Mouse (Mus musculus): ENCODE measurements at regions not wholly inside any gene's neighbourhood (a gene's known extent, or its start where the extent isn't known, plus 50 kb on each side); places are given as distances from the start of the nearest gene placed in this dataset.

- DNase-seq: no peak
These were observed 72.0 kb upstream of the Sulf2 start for GRCm38 (mm10) chr2:166227496-166227895.

- DNase-seq: no peak
These were observed 71.5 kb upstream of the Sulf2 start for GRCm38 (mm10) chr2:166226929-166227328.

- DNase-seq: no peak
These were observed 70.9 kb upstream of the Sulf2 start for GRCm38 (mm10) chr2:166226331-166226730.

- DNase-seq: no peak
These were observed 69.9 kb upstream of the Sulf2 start for GRCm38 (mm10) chr2:166225354-166225753.

- DNase-seq: no peak
These were observed 63.3 kb upstream of the Sulf2 start for GRCm38 (mm10) chr2:166218783-166219182.

- DNase-seq: no peak
These were observed 61.0 kb upstream of the Sulf2 start for GRCm38 (mm10) chr2:166216512-166216865.

- DNase-seq: no peak
These were observed 60.4 kb upstream of the Sulf2 start for GRCm38 (mm10) chr2:166215610-166216511.

- DNase-seq: no peak
These were observed 59.7 kb upstream of the Sulf2 start for GRCm38 (mm10) chr2:166215191-166215590.

- no peak for DNase-seq
These were observed 51.7 kb upstream of the Sulf2 start for GRCm38 (mm10) chr2:166207145-166207508.

- DNase-seq: no peak
These were observed 51.1 kb upstream of the Sulf2 start for GRCm38 (mm10) chr2:166206396-166207144.
